Mouse (Mus musculus) small intestine, adult 2 months (tissue): ENCODE data around the gene Smpd3.
"Not testable (repeated sequence)": the region's sequence is repeated elsewhere in the genome, so short reads cannot be mapped to it uniquely, and the experiment has no call there.

Experiments used
- CTCF ChIP-seq: fragments of 200-500 bp; IDR thresholded peaks from 2 replicates; pipeline ENCODE4 v1.5.1; 2012; ENCODE audit warnings: low read depth, mild to moderate bottlenecking, control low read depth, inconsistent platforms, low read length, moderate library complexity, mixed read lengths; ENCODE audit not compliant: insufficient replicate concordance, insufficient read length; ENCODE audit errors: extremely low read depth
- POLR2A ChIP-seq: fragments of 200-500 bp; IDR thresholded peaks from 2 replicates; pipeline ENCODE4 v1.6.1; 2012; ENCODE audit warnings: low read depth, mild to moderate bottlenecking, control low read depth, inconsistent platforms, low read length, moderate library complexity

DNA sequence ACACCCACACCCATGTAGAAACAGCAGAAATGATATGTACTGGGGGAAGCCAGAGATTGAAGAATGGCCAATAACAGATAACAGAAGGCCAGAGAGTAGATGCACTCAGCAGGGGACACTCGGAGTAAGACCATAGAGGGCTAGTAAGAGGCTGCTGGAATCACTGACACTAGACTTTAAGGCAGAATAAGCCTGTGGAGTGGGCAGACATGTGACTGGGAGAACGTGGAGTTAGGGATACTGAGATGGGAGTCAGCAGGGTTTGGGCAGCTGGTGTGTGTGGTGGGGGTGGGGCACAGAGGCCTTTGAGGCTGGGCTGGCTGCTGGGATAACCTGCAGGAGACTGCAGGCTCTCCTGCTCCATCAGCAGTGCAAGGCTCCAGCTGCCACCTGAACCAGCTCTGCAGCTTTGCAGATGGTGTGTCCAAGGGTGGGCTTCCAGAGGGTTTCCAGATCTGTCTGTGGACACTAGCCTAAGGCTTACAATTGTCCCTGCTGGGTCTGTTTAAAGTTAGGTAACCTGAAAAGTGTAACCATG is 31.0 kb downstream of the Smpd3 start:
- not testable (repeated sequence) for TF ChIP-seq CTCF, POLR2A
